Mouse (Mus musculus) CH12.LX (cell line): ENCODE data around the gene Picalm. TPM values are rescaled to one million over a fixed set of nuclear protein-coding genes. Genes with fewer than 3 reads are reported as not detected.
"Not testable (repeated sequence)": the region's sequence is repeated elsewhere in the genome, so short reads cannot be mapped to it uniquely, and the experiment has no call there.

Experiments used
- DNase-seq: peaks from one replicate; pipeline ENCODE4 v3.0.0-alpha.2; 2013; ENCODE audit errors: extremely low read depth
- H3K27ac ChIP-seq: 2 replicates; pipeline ENCODE4 v1.5.1; 2012; ENCODE audit warnings: low read depth, mild to moderate bottlenecking, control low read depth, moderate library complexity; ENCODE audit not compliant: insufficient read depth
- H3K27me3 ChIP-seq: replicated peaks from 2 replicates; pipeline ENCODE3; 2012; ENCODE audit warnings: inconsistent platforms
- H3K36me3 ChIP-seq, 2 experiments: replicated peaks in 1 of 2; 2 replicates each; pipeline versions ENCODE3 to v1.6.1; 2012; ENCODE audit warnings: inconsistent platforms in 1 of 2, low read length in 1 of 2, mild to moderate bottlenecking in 1 of 2, mixed read lengths in 1 of 2, moderate library complexity in 1 of 2; ENCODE audit not compliant: control insufficient read depth in 1 of 2, insufficient read depth in 1 of 2
- H3K4me1 ChIP-seq, 2 experiments: 2 replicates each; pipeline ENCODE4 v1.6.1; 2012; ENCODE audit warnings: inconsistent platforms in 1 of 2, moderate library complexity in 1 of 2; ENCODE audit not compliant: insufficient read depth in 2 of 2, control insufficient read depth in 1 of 2
- H3K4me2 ChIP-seq: 2 replicates; pipeline ENCODE4 v1.6.1; 2012; ENCODE audit warnings: low read depth, mild to moderate bottlenecking, control low read depth; ENCODE audit not compliant: poor library complexity, insufficient read depth, severe bottlenecking
- H3K4me3 ChIP-seq, 3 experiments: fragments of 150-350 bp in 1 of 3; sonication (generic) in 1 of 3; replicated peaks in 1 of 3; 2 replicates each; pipeline versions ENCODE3 to v1.5.1; 2011 to 2012; ENCODE audit warnings: low read depth in 2 of 3, low read length in 2 of 3, mild to moderate bottlenecking in 2 of 3, moderate library complexity in 2 of 3, control low read depth in 1 of 3, improper control_type of control experiment in 1 of 3, inconsistent platforms in 1 of 3, mixed read lengths in 1 of 3; ENCODE audit not compliant: poor library complexity in 1 of 3
- H3K79me2 ChIP-seq: replicated peaks from 2 replicates; pipeline ENCODE4 v1.6.1; 2012; ENCODE audit warnings: mild to moderate bottlenecking, moderate library complexity; ENCODE audit not compliant: control insufficient read depth, poor library complexity, insufficient read depth, severe bottlenecking; ENCODE audit errors: extremely low read depth
- H3K9ac ChIP-seq: 2 replicates; pipeline ENCODE4 v1.6.1; 2012; ENCODE audit warnings: low read depth, mild to moderate bottlenecking, control low read depth, moderate library complexity; ENCODE audit not compliant: insufficient read depth
- H3K9me3 ChIP-seq: replicated peaks from 2 replicates; pipeline ENCODE3; 2012; ENCODE audit warnings: low read length, inconsistent platforms, mixed read lengths
- CHD1 ChIP-seq: IDR thresholded peaks from 2 replicates; pipeline ENCODE4 v1.6.1; 2012; ENCODE audit warnings: low read depth, low read length, improper control_type of control experiment, inconsistent platforms
- CHD2 ChIP-seq: IDR thresholded peaks from 2 replicates; pipeline ENCODE4 v1.6.1; 2011; ENCODE audit warnings: low read length, improper control_type of control experiment
- CTCF ChIP-seq, 2 experiments: IDR thresholded peaks in 1 of 2; conservative IDR thresholded peaks in 1 of 2; 2 replicates each; pipeline ENCODE4 v1.5.1; 2011 to 2012; ENCODE audit warnings: low read depth in 2 of 2, low read length in 2 of 2, improper control_type of control experiment in 1 of 2, inconsistent platforms in 1 of 2, mild to moderate bottlenecking in 1 of 2, moderate library complexity in 1 of 2
- ELF1 ChIP-seq: IDR thresholded peaks from 2 replicates; pipeline ENCODE4 v1.6.1; 2014; ENCODE audit warnings: low read depth, mild to moderate bottlenecking, inconsistent platforms, low read length, improper control_type of control experiment
- EP300 ChIP-seq: IDR thresholded peaks from 2 replicates; pipeline ENCODE4 v1.6.1; 2011; ENCODE audit warnings: low read length, improper control_type of control experiment
- GABPA ChIP-seq: IDR thresholded peaks from 2 replicates; pipeline ENCODE4 v1.6.1; 2012; ENCODE audit warnings: low read depth, low read length, improper control_type of control experiment, inconsistent platforms; ENCODE audit not compliant: insufficient replicate concordance
- IRF4 ChIP-seq: IDR thresholded peaks from 2 replicates; pipeline ENCODE4 v1.6.1; 2014; ENCODE audit warnings: low read depth, mild to moderate bottlenecking, inconsistent platforms, low read length, improper control_type of control experiment
- JUN ChIP-seq: IDR thresholded peaks from 2 replicates; pipeline ENCODE4 v1.6.1; 2011; ENCODE audit warnings: low read depth, mild to moderate bottlenecking, low read length, improper control_type of control experiment, moderate library complexity; ENCODE audit not compliant: insufficient read depth
- JUND ChIP-seq: conservative IDR thresholded peaks from 2 replicates; pipeline ENCODE4 v1.6.1; 2011; ENCODE audit warnings: low read depth, low read length, improper control_type of control experiment
- MAZ ChIP-seq: IDR thresholded peaks from 2 replicates; pipeline ENCODE4 v1.6.1; 2012; ENCODE audit warnings: low read depth, mild to moderate bottlenecking, inconsistent platforms, low read length, improper control_type of control experiment, moderate library complexity
- MXI1 ChIP-seq: IDR thresholded peaks from 2 replicates; pipeline ENCODE4 v1.6.1; 2011; ENCODE audit warnings: mild to moderate bottlenecking, low read depth, low read length, improper control_type of control experiment
- MYC ChIP-seq: IDR thresholded peaks from 2 replicates; pipeline ENCODE4 v1.6.1; 2011; ENCODE audit warnings: low read depth, mild to moderate bottlenecking, improper control_type of control experiment, low read length
- NELFE ChIP-seq: IDR thresholded peaks from 2 replicates; pipeline ENCODE4 v1.6.1; 2011; ENCODE audit warnings: low read depth, low read length, improper control_type of control experiment
- NRF1 ChIP-seq: IDR thresholded peaks from 2 replicates; pipeline ENCODE4 v1.6.1; 2014; ENCODE audit warnings: low read depth, mild to moderate bottlenecking, inconsistent platforms, low read length, improper control_type of control experiment, moderate library complexity
- PAX5 ChIP-seq: IDR thresholded peaks from 2 replicates; pipeline ENCODE4 v1.6.1; 2012; ENCODE audit warnings: low read length, inconsistent platforms, mixed read lengths
- RCOR1 ChIP-seq: conservative IDR thresholded peaks from 2 replicates; pipeline ENCODE4 v1.6.1; 2012; ENCODE audit warnings: low read depth, mild to moderate bottlenecking, inconsistent platforms, low read length, improper control_type of control experiment
- SIN3A ChIP-seq: IDR thresholded peaks from 2 replicates; pipeline ENCODE4 v1.6.1; 2012; ENCODE audit warnings: low read length, improper control_type of control experiment, inconsistent platforms
- SMC3 ChIP-seq: IDR thresholded peaks from 2 replicates; pipeline ENCODE4 v1.6.1; 2011; ENCODE audit warnings: low read depth, low read length, improper control_type of control experiment
- TBP ChIP-seq: conservative IDR thresholded peaks from 2 replicates; pipeline ENCODE4 v1.6.1; 2011; ENCODE audit warnings: low read depth, low read length, improper control_type of control experiment
- USF1 ChIP-seq: IDR thresholded peaks from 2 replicates; pipeline ENCODE4 v1.6.1; 2014; ENCODE audit warnings: low read depth, mild to moderate bottlenecking, inconsistent platforms, low read length, improper control_type of control experiment
- ZKSCAN1 ChIP-seq: IDR thresholded peaks from 2 replicates; pipeline ENCODE4 v1.6.1; 2012; ENCODE audit warnings: low read depth, inconsistent platforms, low read length, improper control_type of control experiment, borderline replicate concordance
- ZMIZ1 ChIP-seq: IDR thresholded peaks from 2 replicates; pipeline ENCODE4 v1.6.1; 2012; ENCODE audit warnings: low read depth, mild to moderate bottlenecking, inconsistent platforms, low read length, improper control_type of control experiment
- ZNF384 ChIP-seq: IDR thresholded peaks from 2 replicates; pipeline ENCODE4 v1.6.1; 2012; ENCODE audit warnings: low read depth, low read length, improper control_type of control experiment, inconsistent platforms
- dilution Hi-C: fragments of 300-500 bp; cut with MboI; formaldehyde crosslinking; loops from 2 replicates; pipeline ENCODE4 v1.14.3; 2020; ENCODE audit warnings: low sequenced_read_pairs; ENCODE audit not compliant: extremely low pct_unique_long_range_greater_than_20kb, extremely low pct_ligation_motif_present
- in situ Hi-C: fragments of 300-500 bp; cut with MboI; formaldehyde crosslinking; loops from 3 replicates; pipeline ENCODE4 v1.14.3; 2019; ENCODE audit warnings: low sequenced_read_pairs, low pct_ligation_motif_present, low pct_unique_long_range_greater_than_20kb, mixed read lengths
- polyA plus RNA-seq: library from polyadenylated mRNA; unstranded; fragments of >175 nt; gene quantifications from 2 replicates; pipeline ENCODE4 v1.2.1, GENCODE M21; 2012; ENCODE audit warnings: low read depth; ENCODE audit not compliant: insufficient read length
- total RNA-seq, 2 experiments: library from RNA; depleted of rRNA; stranded (reverse); fragments of 300-350 nt in 1 of 2; fragments of >200 nt in 1 of 2; gene quantifications; 2 replicates each; pipeline ENCODE4 v1.2.3; 2012 to 2014

Gene Picalm
- total and polyA plus RNA-seq, 3 experiments = 27.6 to 94.3 (median 53.4) TPM

DNA sequence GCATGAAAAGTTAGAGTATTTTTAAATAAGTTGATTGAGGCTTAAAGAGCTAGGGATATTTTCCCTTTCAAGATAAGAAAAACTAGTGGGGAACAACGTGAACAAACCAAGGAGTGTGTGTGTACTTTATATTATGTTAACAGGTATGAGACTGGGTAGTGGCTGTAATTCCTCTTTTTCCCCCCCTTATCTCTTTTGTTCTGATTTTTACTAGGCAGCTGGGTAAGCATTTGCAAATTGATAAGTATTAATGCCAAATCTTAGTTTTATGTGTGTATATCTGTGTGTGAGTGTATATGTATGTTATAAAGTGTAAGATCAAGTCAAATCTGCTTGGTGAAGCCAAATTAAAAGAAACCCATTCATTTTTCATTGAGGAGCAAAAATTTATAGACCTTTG lies 34.3 kb downstream of the Picalm start:
- dilution Hi-C loops (no loop called here), in situ Hi-C loops (no loop called here)
- Histone ChIP-seq H3K4me1 (no peaks in the 10 kb centered on the region), H3K9me3 (no peaks in the 10 kb centered on the region), H3K4me2 (no peak overlapping the region), H3K79me2 (no peaks in the 10 kb centered on the region; the same call in 1 of the 2 replicates), H3K9ac (no peak overlapping the region), H3K4me3 (no peak overlapping the region), H3K36me3 (peaks cover 23 to 72% of the 10 kb centered on the region in 2 experiments), H3K27me3 (no peaks in the 10 kb centered on the region), H3K27ac (no peak overlapping the region)
- TF ChIP-seq ZNF384 (no peak), NELFE (no peak), JUN (no peak), MXI1 (no peak), IRF4 (no peak), CHD1 (no peak), ZMIZ1 (no peak), SIN3A (no peak), JUND (no peak), ELF1 (no peak), PAX5 (no peak), CHD2 (no peak), GABPA (no peak), NRF1 (no peak), CTCF (conservative IDR thresholded peaks at IDR 0.05 in 1 of 2, IDR thresholded peaks at IDR 0.05 in 1 of 2; ENCODE audit: low read depth in 2 of 2, low read length in 2 of 2) (no peak), TBP (no peak), EP300 (no peak)
- DNase-seq = no peak

DNA sequence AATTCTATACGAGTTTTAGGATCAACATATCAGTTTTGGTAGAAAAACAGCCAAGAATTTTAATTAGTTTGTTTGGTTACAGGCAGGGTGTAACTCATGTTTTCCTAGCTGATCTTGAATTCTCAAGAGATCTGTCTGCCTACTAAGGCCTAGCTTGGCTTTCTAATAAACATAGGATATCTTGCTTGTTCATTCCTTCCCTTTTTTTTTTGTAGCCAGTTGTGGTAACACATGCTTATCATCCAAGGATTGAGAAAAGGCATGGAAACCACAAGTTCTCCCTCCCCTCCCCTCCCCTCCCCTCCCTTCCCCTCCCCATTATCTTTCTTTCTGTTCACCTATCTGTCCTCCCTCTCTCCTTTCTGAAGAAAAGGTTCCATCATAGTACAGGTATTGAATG lies 36.0 kb downstream of the Picalm start:
- H3K79me2 ChIP-seq = no peaks in the 10 kb centered on the region; the same call in 1 of the 2 replicates
- dilution Hi-C loops = no loop called here
- no peaks in the 10 kb centered on the region for H3K9me3 ChIP-seq
- DNase-seq = no peak
- no peak overlapping the region for H3K4me2 ChIP-seq
- no peak overlapping the region for H3K4me3 ChIP-seq
- in situ Hi-C loops = no loop called here
- no peak overlapping the region for H3K9ac ChIP-seq
- H3K36me3 ChIP-seq = peaks cover 23 to 66% of the 10 kb centered on the region in 2 experiments
- no peak overlapping the region for H3K27ac ChIP-seq
- TF ChIP-seq CTCF (conservative IDR thresholded peaks at IDR 0.05 in 1 of 2, IDR thresholded peaks at IDR 0.05 in 1 of 2; ENCODE audit: low read depth in 2 of 2, low read length in 2 of 2) (no peak), ZKSCAN1 (no peak), MAZ (no peak), SMC3 (no peak), USF1 (no peak), MYC (no peak), RCOR1 (no peak), ELF1 (no peak)
- no peaks in the 10 kb centered on the region for H3K27me3 ChIP-seq
- H3K4me1 ChIP-seq = no peaks in the 10 kb centered on the region

GRCm38 (mm10) chr7:90167777-90168176 lies 37.8 kb downstream of the Picalm start:
- H3K4me1 ChIP-seq, H3K79me2 ChIP-seq, dilution Hi-C loops, H3K9me3 ChIP-seq, in situ Hi-C loops, H3K9ac ChIP-seq, H3K4me2 ChIP-seq, H3K27me3 ChIP-seq, DNase-seq, H3K4me3 ChIP-seq, H3K27ac ChIP-seq: not testable (repeated sequence)
- peaks cover 15 to 54% of the 10 kb centered on the region in 2 experiments for H3K36me3 ChIP-seq
